Mouse (Mus musculus) neural tube, embryonic 12.5 days (tissue): Measurements from ENCODE around the gene Pi16. TPM values are rescaled to one million over a fixed set of nuclear protein-coding genes. Genes with fewer than 3 reads are reported as not detected.

Source experiments
- ATAC-seq: fragments of 200-750 bp; cut with Nextera tagmentation; 2 replicates; pipeline ENCODE4 v1.8.0; 2017; ENCODE audit warnings: low read depth, mild to moderate bottlenecking, moderate TSS enrichment, moderate library complexity; ENCODE audit not compliant: low FRiP score
- H3K27ac ChIP-seq: fragments of 300-500 bp; sonication (generic); 2 replicates; pipeline ENCODE4 v1.5.1; 2016
- H3K27me3 ChIP-seq: fragments of 300-500 bp; sonication (generic); replicated peaks from 2 replicates; pipeline ENCODE4 v1.6.1; 2016; ENCODE audit warnings: mild to moderate bottlenecking
- H3K36me3 ChIP-seq: fragments of 300-500 bp; sonication (generic); 2 replicates; pipeline ENCODE4 v1.6.1; 2016; ENCODE audit warnings: mild to moderate bottlenecking
- H3K4me1 ChIP-seq: fragments of 300-500 bp; sonication (generic); 2 replicates; pipeline ENCODE4 v1.6.1; 2016
- H3K4me2 ChIP-seq: fragments of 300-500 bp; sonication (generic); replicated peaks from 2 replicates; pipeline ENCODE4 v1.6.1; 2016; ENCODE audit warnings: mild to moderate bottlenecking
- H3K4me3 ChIP-seq: fragments of 300-500 bp; sonication (generic); 2 replicates; pipeline ENCODE4 v1.5.1; 2016
- H3K9ac ChIP-seq: fragments of 300-500 bp; sonication (generic); 2 replicates; pipeline ENCODE4 v1.6.1; 2016; ENCODE audit warnings: mild to moderate bottlenecking
- H3K9me3 ChIP-seq: fragments of 300-500 bp; sonication (generic); 2 replicates; pipeline ENCODE4 v1.6.1; 2016; ENCODE audit warnings: mild to moderate bottlenecking
- WGBS: fragments of 180-500 bp; shearing (Covaris S2); methylation state at CpG from one replicate; pipeline ENCODE4 v1.1.7; 2016; 5-methylcytosine and 5-hydroxymethylcytosine counted together
- polyA plus RNA-seq: library from polyadenylated mRNA; unstranded; fragments of >200 nt; fragmentation: Nextera tagmentation; extraction: Ambion mirVana; gene quantifications from 2 replicates; pipeline ENCODE4 v1.2.1, GENCODE M21; 2016

Pi16 gene
- polyA plus RNA-seq, 1 experiment from 2014 or later, result 1.3 TPM

- H3K36me3 ChIP-seq, result peaks cover 80% of the 10 kb centered on the region
- ATAC-seq, result no peak
- H3K4me3 ChIP-seq, result no peak overlapping the region
- no peak overlapping the region for H3K27ac ChIP-seq
- H3K4me1 ChIP-seq, result peaks cover 18% of the 10 kb centered on the region
- no peaks in the 10 kb centered on the region for H3K9me3 ChIP-seq
- 0 out of 2 replicates have a peak overlapping the region, but pooled peaks have one; percentile 9 for H3K9ac ChIP-seq
- H3K27me3 ChIP-seq, result no peaks in the 10 kb centered on the region
- 92% methylated on average over 11 of the region's 11 CpGs for WGBS
- no peak overlapping the region for H3K4me2 ChIP-seq
Measured at GRCm38 (mm10) chr17:29339170-29339768, 21.8 kb downstream of the Pi16 start.

DNA sequence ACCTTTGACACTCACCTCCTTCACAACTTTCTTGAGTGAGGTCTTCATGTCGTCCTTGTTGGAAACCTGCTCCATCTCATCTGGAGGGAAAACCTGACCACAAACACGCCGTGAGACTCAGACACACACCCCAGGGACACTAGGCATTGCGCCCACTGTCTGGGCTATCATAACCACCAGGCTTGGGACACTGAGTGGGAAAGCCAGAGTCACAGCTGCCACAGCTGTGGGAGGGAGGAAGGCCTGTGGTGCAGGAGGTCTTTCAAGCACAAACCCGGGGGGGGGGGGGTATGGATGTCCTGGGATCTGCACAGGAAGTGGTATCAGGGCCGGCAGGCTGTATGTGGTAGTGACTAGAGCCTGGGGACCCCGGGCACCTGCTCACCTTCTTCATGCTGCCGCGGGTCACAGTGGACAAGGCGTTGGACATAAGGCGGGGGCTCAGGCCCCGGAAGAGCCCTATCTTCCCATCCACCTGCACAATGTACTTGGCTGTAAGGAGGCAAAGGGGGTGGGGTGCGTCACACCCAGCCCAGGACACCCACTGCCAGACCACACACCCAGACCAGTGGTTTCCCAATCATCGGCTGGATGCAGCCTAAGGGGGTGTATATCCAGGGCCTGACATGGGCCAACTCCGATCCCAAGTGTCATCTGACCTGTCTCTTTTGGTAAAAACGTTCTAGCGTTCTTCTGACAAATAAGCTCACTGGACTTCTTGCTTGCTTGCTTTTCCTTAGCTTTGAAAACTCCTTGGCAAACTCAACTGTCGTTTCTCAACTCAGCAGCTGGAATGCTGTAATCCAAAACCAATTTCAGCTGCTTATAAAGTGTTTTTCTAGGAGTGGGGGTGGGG is 23.2 kb downstream of the Pi16 start:
- 87% methylated on average over 18 of the region's 18 CpGs for WGBS
- H3K4me2 ChIP-seq, result no peak overlapping the region

DNA sequence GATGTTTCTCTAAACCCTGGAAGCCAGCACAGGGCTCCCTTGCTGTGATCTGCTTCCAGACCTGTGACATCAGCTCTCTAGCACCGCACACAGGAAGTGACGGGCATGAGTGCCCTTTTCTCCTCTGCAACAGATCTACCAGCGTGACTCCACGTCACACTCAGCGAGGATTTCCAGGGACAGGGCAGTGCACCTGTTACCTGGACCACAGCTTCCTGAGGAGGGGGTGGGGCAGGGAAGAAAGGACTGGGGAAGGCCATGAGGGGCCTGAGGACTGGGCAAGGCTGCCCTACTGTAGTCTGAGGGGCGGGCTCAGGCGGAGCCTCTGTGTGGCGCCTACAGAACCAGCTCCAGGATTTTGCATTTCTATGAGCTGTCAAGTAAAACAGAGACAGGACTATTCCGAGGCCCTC is 24.1 kb downstream of the Pi16 start:
- Histone ChIP-seq H3K9ac (0 out of 2 replicates have a peak overlapping the region, but pooled peaks have one; percentile 29), H3K27me3 (no peaks in the 10 kb centered on the region), H3K4me2 (peak overlapping the region; percentile 18; the same call in 1 of the 2 replicates), H3K9me3 (no peaks in the 10 kb centered on the region), H3K36me3 (peaks cover 61% of the 10 kb centered on the region), H3K27ac (no peak overlapping the region), H3K4me3 (no peak overlapping the region), H3K4me1 (peaks cover 32% of the 10 kb centered on the region)
- 33% methylated on average over 9 of the region's 9 CpGs for WGBS
- ATAC-seq, result no peak; the same call in 1 of the 2 replicates

More for the DNA sequence above, 23.2 kb downstream of the Pi16 start:
- peaks cover 71% of the 10 kb centered on the region for H3K36me3 ChIP-seq
- H3K27me3 ChIP-seq, result no peaks in the 10 kb centered on the region
- no peak overlapping the region for H3K4me3 ChIP-seq
- H3K9ac ChIP-seq, result 0 out of 2 replicates have a peak overlapping the region, but pooled peaks have one; percentile 29
- no peak for ATAC-seq
- no peaks in the 10 kb centered on the region for H3K9me3 ChIP-seq
- H3K27ac ChIP-seq, result no peak overlapping the region
- peaks cover 22% of the 10 kb centered on the region for H3K4me1 ChIP-seq

- 52% methylated on average over 13 of the region's 13 CpGs for WGBS
- Histone ChIP-seq H3K9ac (0 out of 2 replicates have a peak overlapping the region, but pooled peaks have one; percentile 29), H3K9me3 (no peaks in the 10 kb centered on the region), H3K36me3 (peaks cover 55% of the 10 kb centered on the region), H3K4me2 (0 out of 2 replicates have a peak overlapping the region, but pooled peaks have one; percentile 1), H3K27ac (peak overlapping the region; percentile 42; the same call in 1 of the 2 replicates), H3K4me1 (peaks cover 35% of the 10 kb centered on the region), H3K4me3 (no peak overlapping the region), H3K27me3 (no peaks in the 10 kb centered on the region)
- ATAC-seq, result no peak
Measured at GRCm38 (mm10) chr17:29342010-29342910, 24.8 kb downstream of the Pi16 start.

DNA sequence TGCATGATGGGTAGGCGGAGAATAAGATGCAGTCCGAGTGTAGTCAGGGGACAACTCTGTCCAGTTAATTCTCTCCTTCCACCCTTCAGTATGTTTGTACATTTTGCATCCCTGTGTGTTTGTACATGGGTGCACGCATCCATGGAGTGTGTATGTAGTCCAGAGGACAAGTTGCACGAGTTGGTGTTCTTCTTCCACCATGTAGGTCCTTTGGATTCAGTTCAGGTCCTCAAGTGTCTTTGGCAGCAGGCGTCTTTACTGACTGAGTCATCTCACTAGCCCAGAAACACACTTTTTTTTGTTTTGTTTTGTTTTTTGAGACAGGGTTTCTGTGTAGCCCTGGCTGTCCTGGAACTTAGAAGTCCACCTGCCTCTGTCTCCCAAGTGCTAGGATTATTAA is 25.8 kb downstream of the Pi16 start:
- Histone ChIP-seq H3K27ac (no peak overlapping the region), H3K27me3 (no peaks in the 10 kb centered on the region), H3K36me3 (peaks cover 45% of the 10 kb centered on the region), H3K4me1 (peaks cover 39% of the 10 kb centered on the region), H3K4me2 (no peak overlapping the region), H3K9ac (no peak overlapping the region), H3K9me3 (no peaks in the 10 kb centered on the region), H3K4me3 (no peak overlapping the region)
- ATAC-seq, result no peak
- WGBS, result 92% methylated on average over 5 of the region's 5 CpGs

- H3K4me2 ChIP-seq, result peak overlapping the region; percentile 72; the same call in 1 of the 2 replicates
- no peak overlapping the region for H3K9ac ChIP-seq
- ATAC-seq, result no peak
- no peak overlapping the region for H3K4me3 ChIP-seq
- peaks cover 24% of the 10 kb centered on the region for H3K36me3 ChIP-seq
- 95% methylated on average over 12 of the region's 12 CpGs for WGBS
- no peaks in the 10 kb centered on the region for H3K27me3 ChIP-seq
- H3K27ac ChIP-seq, result no peak overlapping the region
- H3K9me3 ChIP-seq, result no peaks in the 10 kb centered on the region
- peaks cover 43% of the 10 kb centered on the region for H3K4me1 ChIP-seq
Measured at GRCm38 (mm10) chr17:29345272-29345671, 27.8 kb downstream of the Pi16 start.

- Histone ChIP-seq H3K27me3 (no peaks in the 10 kb centered on the region), H3K9me3 (no peaks in the 10 kb centered on the region), H3K4me3 (peak overlapping the region; percentile 95), H3K9ac (peak overlapping the region; percentile 94), H3K27ac (peak overlapping the region; percentile 82; the same call in 1 of the 2 replicates), H3K4me2 (peak overlapping the region; percentile 72), H3K4me1 (peaks cover 37% of the 10 kb centered on the region), H3K36me3 (peaks cover 18% of the 10 kb centered on the region)
- 6% methylated on average over 11 of the region's 11 CpGs for WGBS
- peak; percentile 6; the same call in 1 of the 2 replicates for ATAC-seq
Measured at GRCm38 (mm10) chr17:29346496-29347125, 29.1 kb downstream of the Pi16 start.

GRCm38 (mm10) chr17:29347126-29347644 is 29.7 kb downstream of the Pi16 start:
- peak overlapping the region; percentile 72 for H3K4me2 ChIP-seq
- no peaks in the 10 kb centered on the region for H3K27me3 ChIP-seq
- peaks cover 18% of the 10 kb centered on the region for H3K36me3 ChIP-seq
- H3K9me3 ChIP-seq, result no peaks in the 10 kb centered on the region
- under 1% methylated on average over 45 of the region's 45 CpGs for WGBS
- H3K27ac ChIP-seq, result peak overlapping the region; percentile 82
- peak; percentile 60; the same call in 1 of the 2 replicates for ATAC-seq
- H3K4me3 ChIP-seq, result peak overlapping the region; percentile 95
- peaks cover 31% of the 10 kb centered on the region for H3K4me1 ChIP-seq
- peak overlapping the region; percentile 94 for H3K9ac ChIP-seq

- Histone ChIP-seq H3K9me3 (no peaks in the 10 kb centered on the region), H3K4me2 (peak within 1 kb of the TSS; percentile 72), H3K27me3 (no peaks in the 10 kb centered on the region), H3K4me1 (peaks cover 27% of the 10 kb centered on the region), H3K9ac (peak within 1 kb of the TSS; percentile 94), H3K4me3 (peak within 1 kb of the TSS; percentile 95), H3K36me3 (peaks cover 14% of the 10 kb centered on the region), H3K27ac (peak within 1 kb of the TSS; percentile 82)
- ATAC-seq, result peak; percentile 91
- under 1% methylated on average over 53 of the region's 53 CpGs for WGBS
Measured at GRCm38 (mm10) chr17:29347645-29348256, 30.3 kb downstream of the Pi16 start, which contains the start of gene Mtch1. TSS of gene Mtch1 (minus strand) at chr17:29347934.

DNA sequence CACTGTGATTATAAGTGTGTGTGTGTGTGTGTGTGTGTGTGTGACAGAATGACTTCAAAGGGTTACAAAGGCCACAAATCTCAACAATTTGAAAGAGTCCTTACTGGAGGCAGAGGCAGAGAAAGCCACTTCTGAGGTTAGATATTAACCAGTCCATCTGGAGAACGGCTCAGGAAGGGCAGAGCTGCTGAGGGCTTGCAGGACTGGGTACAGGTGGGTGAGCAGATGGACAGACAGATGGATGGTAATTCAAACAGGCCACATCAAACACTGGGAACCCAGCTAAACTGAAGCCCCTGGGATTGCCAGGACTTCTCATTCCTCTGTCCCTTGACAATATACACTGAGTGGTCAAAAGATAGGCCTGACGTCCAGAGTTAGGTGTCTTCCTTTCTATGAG is 31.5 kb downstream of the Pi16 start:
- Histone ChIP-seq H3K9ac (no peak overlapping the region), H3K36me3 (0 out of 2 replicates have a peak, but pooled peaks cover 3% of the 10 kb centered on the region), H3K27ac (no peak overlapping the region), H3K9me3 (no peaks in the 10 kb centered on the region), H3K4me2 (no peak overlapping the region), H3K4me3 (no peak overlapping the region), H3K27me3 (no peaks in the 10 kb centered on the region), H3K4me1 (peaks cover 25% of the 10 kb centered on the region)
- WGBS, result 68% methylated on average over 2 of the region's 2 CpGs
- ATAC-seq, result no peak
